Mouse (Mus musculus) kidney, postnatal 0 days (tissue): ENCODE results near the gene Arhgap25. TPM values are rescaled to one million over a fixed set of nuclear protein-coding genes. Genes with fewer than 3 reads are reported as not detected.

Source experiments
- ATAC-seq: fragments of 200-750 bp; cut with Nextera tagmentation; replicated peaks from 2 replicates; pipeline ENCODE4 v1.8.0; 2017; ENCODE audit warnings: low read depth, moderate number of reproducible peaks, moderate TSS enrichment, moderate library complexity; ENCODE audit not compliant: low FRiP score
- DNase-seq: peaks from one replicate; pipeline ENCODE4 v3.0.0-alpha.2; 2016; ENCODE audit warnings: low spot score
- H3K27ac ChIP-seq: fragments of 300-500 bp; sonication (generic); 2 replicates; pipeline ENCODE4 v1.5.1; 2014; ENCODE audit warnings: mild to moderate bottlenecking
- H3K27me3 ChIP-seq: fragments of 300-500 bp; sonication (generic); 2 replicates; pipeline ENCODE4 v1.6.1; 2014; ENCODE audit warnings: low read length, mixed read lengths; ENCODE audit not compliant: insufficient read depth
- H3K36me3 ChIP-seq: fragments of 300-500 bp; sonication (generic); 2 replicates; pipeline ENCODE4 v1.6.1; 2014; ENCODE audit warnings: low read length, mixed read lengths; ENCODE audit not compliant: insufficient read depth
- H3K4me1 ChIP-seq: fragments of 300-500 bp; sonication (generic); replicated peaks from 2 replicates; pipeline ENCODE4 v1.6.1; 2014; ENCODE audit warnings: antibody characterized with exemption, low read length, mixed read lengths; ENCODE audit not compliant: insufficient read depth
- H3K4me2 ChIP-seq: fragments of 300-500 bp; sonication (generic); 2 replicates; pipeline ENCODE4 v1.6.1; 2014; ENCODE audit warnings: mild to moderate bottlenecking, low read length, moderate library complexity, mixed read lengths
- H3K4me3 ChIP-seq: fragments of 300-500 bp; sonication (generic); replicated peaks from 2 replicates; pipeline ENCODE4 v1.5.1; 2014; ENCODE audit warnings: low read depth, low read length
- H3K9ac ChIP-seq: fragments of 300-500 bp; sonication (generic); 2 replicates; pipeline ENCODE4 v1.6.1; 2014; ENCODE audit warnings: low read depth, low read length
- H3K9me3 ChIP-seq: fragments of 300-500 bp; sonication (generic); replicated peaks from 2 replicates; pipeline ENCODE4 v1.6.1; 2016; ENCODE audit warnings: low read length, inconsistent platforms, mixed read lengths
- CTCF ChIP-seq: IDR thresholded peaks from 2 replicates; pipeline ENCODE4 v1.5.1; 2016; ENCODE audit warnings: antibody characterized with exemption, low read depth, mild to moderate bottlenecking, moderate library complexity
- WGBS: fragments of 180-500 bp; shearing (Covaris S2); extraction: QIAGEN DNeasy Blood & Tissue Kit; methylation state at CpG from one replicate; pipeline ENCODE4 v1.1.7; 2014; 5-methylcytosine and 5-hydroxymethylcytosine counted together
- polyA plus RNA-seq: library from polyadenylated mRNA; unstranded; fragments of >200 nt; fragmentation: Nextera tagmentation; extraction: Ambion mirVana; gene quantifications from 2 replicates; pipeline ENCODE4 v1.2.1, GENCODE M21; 2015

The Arhgap25 gene
- polyA plus RNA-seq, 1 experiment from 2014 or later: 4.1 TPM

- no peaks in the 10 kb centered on the region for H3K4me1 ChIP-seq
- no peaks in the 10 kb centered on the region for H3K9me3 ChIP-seq
- no peak overlapping the region for H3K9ac ChIP-seq
- no peak overlapping the region for H3K4me2 ChIP-seq
- no peak for ATAC-seq
- 57% methylated on average over 8 of the region's 8 CpGs for WGBS
- TF ChIP-seq CTCF: no peak
- DNase-seq: peak; percentile 9
- no peaks in the 10 kb centered on the region for H3K36me3 ChIP-seq
- H3K27ac ChIP-seq: 0 out of 2 replicates have a peak overlapping the region, but pooled peaks have one; percentile 25
- H3K27me3 ChIP-seq: no peaks in the 10 kb centered on the region
- H3K4me3 ChIP-seq: no peak overlapping the region
These were observed 12.5 kb downstream of the Arhgap25 start for GRCm38 (mm10) chr6:87520572-87520971.

DNA sequence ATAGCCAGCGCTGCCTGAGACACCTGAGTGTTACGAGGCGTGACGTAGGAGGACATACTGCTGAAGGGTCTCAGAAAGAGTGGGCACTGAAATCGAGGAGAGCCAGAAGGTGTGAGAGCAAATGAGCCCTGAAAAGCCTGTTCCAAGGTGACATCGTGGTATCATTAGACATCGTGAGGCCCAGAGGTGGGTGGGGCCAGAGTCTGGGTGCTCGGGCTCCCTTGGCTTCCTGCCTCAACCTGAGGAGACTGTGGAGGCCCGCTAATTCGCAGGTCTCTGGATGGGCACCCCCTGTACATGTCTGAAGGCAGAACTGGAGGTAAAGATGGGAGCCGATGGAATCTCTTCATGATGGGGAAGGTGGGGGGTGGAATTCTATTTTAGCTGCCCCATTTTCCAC lies 13.2 kb downstream of the Arhgap25 start:
- H3K27me3 ChIP-seq: no peaks in the 10 kb centered on the region
- TF ChIP-seq CTCF: no peak
- ATAC-seq: no peak
- WGBS: 65% methylated on average over 11 of the region's 11 CpGs
- H3K9ac ChIP-seq: no peak overlapping the region
- H3K4me1 ChIP-seq: no peaks in the 10 kb centered on the region
- H3K4me2 ChIP-seq: no peak overlapping the region
- H3K27ac ChIP-seq: no peak overlapping the region
- no peaks in the 10 kb centered on the region for H3K9me3 ChIP-seq
- H3K36me3 ChIP-seq: no peaks in the 10 kb centered on the region
- no peak overlapping the region for H3K4me3 ChIP-seq
- DNase-seq: no peak

GRCm38 (mm10) chr6:87518622-87519021 lies 14.4 kb downstream of the Arhgap25 start:
- Histone ChIP-seq H3K4me1 (no peaks in the 10 kb centered on the region), H3K36me3 (no peaks in the 10 kb centered on the region), H3K27me3 (no peaks in the 10 kb centered on the region), H3K27ac (no peak overlapping the region), H3K4me2 (no peak overlapping the region), H3K9me3 (no peaks in the 10 kb centered on the region), H3K4me3 (no peak overlapping the region), H3K9ac (no peak overlapping the region)
- DNase-seq (no peak), ATAC-seq (no peak)
- WGBS: 95% methylated on average over 10 of the region's 10 CpGs
- no peak for TF ChIP-seq CTCF

- DNase-seq (no peak), ATAC-seq (no peak)
- H3K9me3 ChIP-seq: no peaks in the 10 kb centered on the region
- no peaks in the 10 kb centered on the region for H3K4me1 ChIP-seq
- H3K27ac ChIP-seq: no peak overlapping the region
- H3K27me3 ChIP-seq: no peaks in the 10 kb centered on the region
- no peak overlapping the region for H3K4me3 ChIP-seq
- H3K9ac ChIP-seq: no peak overlapping the region
- WGBS: 85% methylated on average over 4 of the region's 4 CpGs
- no peak overlapping the region for H3K4me2 ChIP-seq
- TF ChIP-seq CTCF: no peak
- H3K36me3 ChIP-seq: no peaks in the 10 kb centered on the region
These were observed 15.2 kb downstream of the Arhgap25 start for GRCm38 (mm10) chr6:87517753-87518409.

- no peak for ATAC-seq
- Histone ChIP-seq H3K4me3 (no peak overlapping the region), H3K27me3 (no peaks in the 10 kb centered on the region), H3K9ac (no peak overlapping the region), H3K36me3 (no peaks in the 10 kb centered on the region), H3K4me1 (no peaks in the 10 kb centered on the region), H3K4me2 (no peak overlapping the region), H3K27ac (no peak overlapping the region), H3K9me3 (no peaks in the 10 kb centered on the region)
- WGBS: 78% methylated on average over 4 of the region's 4 CpGs
- no peak for DNase-seq
- no peak for TF ChIP-seq CTCF
These were observed 18.7 kb downstream of the Arhgap25 start for GRCm38 (mm10) chr6:87514321-87514720.

GRCm38 (mm10) chr6:87513046-87513767 lies 19.9 kb downstream of the Arhgap25 start:
- Histone ChIP-seq H3K9ac (no peak overlapping the region), H3K36me3 (no peaks in the 10 kb centered on the region), H3K27ac (no peak overlapping the region), H3K4me2 (no peak overlapping the region), H3K27me3 (no peaks in the 10 kb centered on the region), H3K4me1 (no peaks in the 10 kb centered on the region), H3K4me3 (no peak overlapping the region), H3K9me3 (no peaks in the 10 kb centered on the region)
- peak; percentile 82 for DNase-seq
- peak; percentile 90 for TF ChIP-seq CTCF
- 73% methylated on average over 12 of the region's 12 CpGs for WGBS
- ATAC-seq: no peak
